Mouse (Mus musculus) adrenal gland (tissue): ENCODE measurements around the gene Themis.

Source experiments
- intact Hi-C: fragments of 180-260 bp; cut with DNase I; formaldehyde crosslinking; loops from one replicate; pipeline ENCODE4 v1.15.1; 2025
- long read RNA-seq, 2 experiments: library from polyadenylated mRNA; unstranded; transcript quantifications; one replicate each; pipeline ENCODE4 v2.0.0; 2020; ENCODE audit warnings: borderline replicate concordance in 1 of 2; ENCODE audit not compliant: insufficient replicate concordance in 1 of 2

The Themis gene
- long read RNA-seq, experiment 1 = 0 reads
- long read RNA-seq, experiment 2 = 0 reads

- intact Hi-C loops = no loop called here
Measured at GRCm38 (mm10) chr10:28668261-28668660, at the start of gene Themis. Gene Themis, plus strand, starts transcription at chr10:28668360.

GRCm38 (mm10) chr10:28619415-28619814 lies 48.7 kb upstream of the Themis start:
- intact Hi-C loops = no loop called here

GRCm38 (mm10) chr10:28636096-28636495 lies 32.1 kb upstream of the Themis start:
- intact Hi-C loops = no loop called here

GRCm38 (mm10) chr10:28641887-28642286 lies 26.3 kb upstream of the Themis start:
- intact Hi-C loops = no loop called here

GRCm38 (mm10) chr10:28647855-28648254 lies 20.3 kb upstream of the Themis start:
- intact Hi-C loops = no loop called here

DNA sequence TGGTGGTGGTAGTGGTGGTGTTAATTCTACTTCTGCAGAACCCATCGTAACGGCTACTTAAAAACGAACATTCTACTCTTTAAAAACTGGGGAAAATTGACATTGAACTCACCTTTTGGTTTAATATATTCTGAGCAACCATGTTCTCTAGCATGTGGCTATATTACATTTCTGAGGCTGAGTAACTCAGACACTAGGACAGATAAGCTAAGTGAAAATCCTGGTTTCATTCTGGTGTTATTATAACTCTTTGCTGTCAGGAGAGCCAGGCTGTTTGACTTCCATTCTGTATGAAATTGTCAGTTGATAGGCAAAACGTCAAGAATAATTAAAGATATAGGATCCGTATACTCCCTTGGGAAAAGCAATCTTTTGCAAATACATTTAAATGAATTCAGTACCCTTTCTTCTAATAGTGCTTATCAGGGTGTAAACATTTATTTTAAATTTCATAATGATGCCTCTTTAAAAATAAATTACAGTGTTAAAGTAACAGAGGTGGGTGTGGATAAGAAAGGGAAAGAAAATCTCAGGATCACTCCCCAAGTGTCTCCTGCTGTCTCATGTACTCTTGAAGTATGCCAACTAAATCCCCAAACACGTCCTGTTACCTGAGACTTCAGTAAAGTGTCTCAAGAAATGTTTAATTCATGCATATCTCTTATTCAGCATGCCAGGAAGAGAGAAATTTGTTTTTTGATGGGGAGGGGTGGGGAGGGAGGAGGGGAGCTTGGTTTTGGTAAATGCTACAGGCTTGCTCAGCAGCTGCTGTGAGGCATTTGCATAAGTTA lies 18.9 kb upstream of the Themis start:
- intact Hi-C loops = no loop called here

- intact Hi-C loops = no loop called here
Measured at GRCm38 (mm10) chr10:28649900-28650160, 18.3 kb upstream of the Themis start.

GRCm38 (mm10) chr10:28651910-28652309 lies 16.2 kb upstream of the Themis start:
- intact Hi-C loops = no loop called here

- intact Hi-C loops = no loop called here
Measured at GRCm38 (mm10) chr10:28654733-28655132, 13.4 kb upstream of the Themis start.

- intact Hi-C loops = no loop called here
Measured at GRCm38 (mm10) chr10:28665141-28665540, 3.0 kb upstream of the Themis start.

DNA sequence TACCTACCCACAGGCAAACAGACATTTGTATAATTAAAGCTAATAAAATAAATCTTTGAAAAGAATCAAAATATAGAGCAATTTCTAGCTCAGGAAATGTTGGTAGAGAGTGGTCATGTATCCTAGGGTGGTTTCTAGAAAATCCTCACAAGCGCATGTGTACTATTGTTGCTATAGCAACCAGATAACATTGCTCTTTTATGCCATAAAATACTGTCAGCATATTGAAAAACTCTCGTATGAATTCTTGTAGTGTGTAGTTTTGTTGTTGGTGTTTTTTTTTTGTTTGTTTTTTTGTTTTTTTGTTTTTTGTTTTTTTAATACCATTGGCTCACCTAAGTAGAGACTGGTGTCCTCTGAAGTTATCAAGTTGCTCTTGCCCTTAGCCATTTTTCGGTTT lies 5.8 kb downstream of the Themis start:
- intact Hi-C loops = no loop called here

DNA sequence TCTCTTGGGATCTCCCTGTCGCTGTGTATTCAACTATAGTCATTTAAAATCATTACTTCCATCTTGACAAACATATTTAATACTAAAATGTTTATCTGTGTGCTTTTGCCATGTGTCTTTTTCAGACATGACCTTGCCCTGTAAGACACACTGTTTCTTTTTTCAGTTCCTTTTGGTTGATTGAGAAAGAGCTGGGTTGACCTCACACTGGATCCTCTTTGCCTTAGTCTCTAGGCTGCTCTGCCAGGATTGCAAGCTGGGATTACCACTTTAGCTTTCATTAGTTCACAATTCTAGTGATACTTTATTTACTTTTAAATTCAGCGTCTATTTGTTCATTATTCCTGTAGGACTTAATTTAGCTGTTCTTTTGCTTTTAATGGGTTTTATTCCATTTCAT lies 7.2 kb downstream of the Themis start:
- intact Hi-C loops = no loop called here

- intact Hi-C loops = no loop called here
Measured at GRCm38 (mm10) chr10:28694981-28695380, 26.8 kb downstream of the Themis start.

DNA sequence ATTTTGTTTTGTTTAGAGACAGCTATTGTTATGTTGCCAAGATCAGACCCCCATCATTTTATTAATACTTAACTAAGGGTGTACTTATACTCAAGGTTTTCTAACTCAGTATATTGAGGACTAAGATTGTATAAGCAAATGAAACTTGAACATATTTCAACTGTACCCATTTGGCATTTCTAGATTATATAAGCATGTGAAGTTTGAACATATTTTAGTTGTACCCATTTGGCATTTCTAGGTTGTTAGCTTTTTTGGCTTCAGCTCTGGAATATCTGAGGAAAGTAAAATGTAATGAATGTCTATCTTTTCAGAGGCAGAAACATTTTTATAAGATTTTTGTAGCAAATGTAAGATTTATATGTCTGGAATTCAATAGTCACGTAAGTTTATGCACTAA lies 27.9 kb downstream of the Themis start:
- intact Hi-C loops = no loop called here

DNA sequence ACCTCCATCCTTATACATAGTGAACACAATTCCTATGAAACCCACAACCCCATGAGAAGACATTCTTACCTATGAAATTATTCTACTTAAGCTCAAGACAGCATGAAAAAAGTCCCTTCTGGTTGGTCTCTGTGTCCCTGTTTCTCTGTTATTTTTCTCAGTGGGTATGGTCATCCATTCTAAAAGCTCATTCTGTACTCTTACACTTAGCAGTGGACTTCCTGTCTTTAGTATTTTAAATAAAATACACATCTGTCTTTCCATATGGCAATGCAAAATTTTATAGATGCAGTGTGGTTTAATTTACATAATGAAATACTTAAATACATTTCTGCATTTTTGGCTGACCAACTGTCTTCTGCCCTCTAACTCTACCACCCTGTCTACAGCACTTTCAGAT lies 30.0 kb downstream of the Themis start:
- intact Hi-C loops = no loop called here

DNA sequence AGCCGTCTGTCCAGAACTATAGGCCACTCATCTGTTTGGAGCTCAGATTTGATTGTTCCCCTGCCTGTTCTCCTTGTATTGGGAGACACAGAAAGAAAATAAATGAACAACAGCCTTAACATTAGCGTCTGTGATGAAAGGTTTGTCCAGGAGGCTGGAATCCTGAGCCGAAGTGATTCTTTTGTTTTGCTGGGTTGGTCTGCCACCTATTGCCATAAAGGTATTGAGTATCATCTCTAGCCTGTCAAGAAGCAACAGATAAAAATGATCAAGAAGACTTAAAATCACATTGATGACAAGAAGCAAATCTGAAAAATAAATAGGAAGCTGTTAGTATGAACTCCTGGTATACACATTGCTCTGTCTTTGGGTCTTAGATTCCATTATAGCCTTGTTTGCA lies 53.7 kb downstream of the Themis start:
- intact Hi-C loops = no loop called here

DNA sequence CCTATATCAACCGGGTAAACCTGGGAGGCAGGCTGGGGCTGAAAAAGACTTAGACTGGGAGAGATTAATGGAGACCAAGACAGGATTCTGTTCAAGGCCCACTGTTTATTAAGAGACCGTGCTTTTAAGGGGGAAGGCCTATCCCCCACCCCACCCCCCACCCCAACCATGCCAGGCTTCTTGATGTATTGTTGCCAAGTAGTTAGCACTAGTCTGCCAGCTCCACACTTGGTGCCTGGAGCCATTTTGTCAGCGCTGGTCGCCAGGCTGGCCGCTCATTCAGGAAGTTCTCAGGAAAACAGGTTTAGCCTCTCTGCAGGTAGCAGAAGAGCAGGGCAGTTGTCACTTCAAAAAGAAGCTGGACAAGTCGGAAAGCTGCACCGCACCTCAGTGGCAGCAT lies 55.1 kb downstream of the Themis start:
- intact Hi-C loops = no loop called here

DNA sequence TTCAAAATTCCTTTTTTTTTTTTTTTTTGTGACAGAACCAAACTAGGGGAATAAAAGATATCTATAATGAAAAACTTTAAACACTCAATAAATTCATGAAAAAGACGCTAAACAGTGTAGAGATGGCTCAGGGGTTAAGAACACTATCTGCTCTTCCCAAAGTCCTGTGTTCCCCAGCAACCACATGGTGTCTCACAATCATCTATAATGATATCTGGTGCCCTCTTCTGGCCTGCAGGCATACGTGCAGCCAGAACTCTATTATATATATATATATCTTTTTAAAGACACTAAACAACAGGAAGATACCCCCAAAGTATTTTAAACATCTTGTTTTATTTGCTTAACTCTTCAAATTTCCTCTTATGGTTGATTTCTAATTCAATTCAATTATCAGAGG lies 62.0 kb downstream of the Themis start:
- intact Hi-C loops = loop anchor here (5.0 kb wide), 1 partner anchor 243 kb away; no protein-coding TSS in a partner anchor

- intact Hi-C loops = no loop called here
Measured at GRCm38 (mm10) chr10:28737953-28738352, 69.8 kb downstream of the Themis start.

DNA sequence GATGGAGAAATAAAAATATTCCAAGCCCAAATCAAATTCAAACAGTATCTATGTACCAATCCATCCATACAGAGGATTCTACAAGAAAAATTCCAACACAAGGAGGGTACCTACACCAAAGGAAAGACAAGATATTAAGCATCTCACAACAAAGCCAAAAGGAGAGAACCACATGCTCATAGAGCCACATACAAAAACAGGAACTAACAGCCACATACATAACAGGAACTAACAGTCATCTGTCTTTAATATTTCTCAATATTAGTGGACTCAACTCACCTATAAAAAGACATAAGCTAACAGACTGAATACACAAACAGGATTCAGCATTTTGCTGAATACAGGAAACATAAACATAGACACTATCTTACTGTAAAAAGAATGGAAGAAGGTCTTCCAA lies 78.3 kb downstream of the Themis start:
- intact Hi-C loops = no loop called here

DNA sequence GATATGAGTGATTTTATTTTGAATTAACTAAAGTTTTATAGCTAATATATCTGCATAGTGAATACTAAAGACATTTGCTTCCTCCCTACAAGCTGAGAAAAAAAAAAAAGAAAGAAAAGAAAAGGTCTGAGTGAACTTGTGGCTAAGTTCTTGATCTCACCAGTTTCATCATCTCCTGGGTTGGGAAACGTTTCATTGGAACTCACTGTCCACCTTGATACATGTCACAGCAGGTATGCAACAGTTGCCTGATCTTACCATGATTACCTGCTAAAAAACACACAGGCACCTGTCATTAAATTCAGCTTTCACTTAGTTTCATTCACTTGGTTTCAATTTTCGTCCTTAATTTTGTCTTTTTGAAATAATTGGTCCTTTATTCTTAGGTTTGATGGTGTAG lies 85.2 kb downstream of the Themis start:
- intact Hi-C loops = no loop called here

DNA sequence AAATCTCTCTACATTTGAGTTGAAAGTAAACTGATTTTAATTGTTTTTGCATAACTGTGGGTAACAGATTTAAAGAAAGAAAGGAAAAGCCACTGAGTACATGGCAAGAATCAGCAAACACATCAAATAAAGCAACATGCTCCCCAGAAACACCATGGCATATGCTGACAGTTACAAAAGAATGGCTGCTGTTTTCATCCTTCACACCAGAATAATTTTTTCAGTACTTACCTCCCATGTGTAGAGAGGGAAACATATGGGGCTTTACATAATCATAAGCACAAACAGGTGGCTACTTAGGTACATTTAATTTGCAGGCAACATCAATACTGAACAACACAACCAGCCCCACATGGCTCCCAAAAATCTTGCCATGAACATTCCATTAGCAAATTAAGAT lies 86.8 kb downstream of the Themis start:
- intact Hi-C loops = no loop called here

DNA sequence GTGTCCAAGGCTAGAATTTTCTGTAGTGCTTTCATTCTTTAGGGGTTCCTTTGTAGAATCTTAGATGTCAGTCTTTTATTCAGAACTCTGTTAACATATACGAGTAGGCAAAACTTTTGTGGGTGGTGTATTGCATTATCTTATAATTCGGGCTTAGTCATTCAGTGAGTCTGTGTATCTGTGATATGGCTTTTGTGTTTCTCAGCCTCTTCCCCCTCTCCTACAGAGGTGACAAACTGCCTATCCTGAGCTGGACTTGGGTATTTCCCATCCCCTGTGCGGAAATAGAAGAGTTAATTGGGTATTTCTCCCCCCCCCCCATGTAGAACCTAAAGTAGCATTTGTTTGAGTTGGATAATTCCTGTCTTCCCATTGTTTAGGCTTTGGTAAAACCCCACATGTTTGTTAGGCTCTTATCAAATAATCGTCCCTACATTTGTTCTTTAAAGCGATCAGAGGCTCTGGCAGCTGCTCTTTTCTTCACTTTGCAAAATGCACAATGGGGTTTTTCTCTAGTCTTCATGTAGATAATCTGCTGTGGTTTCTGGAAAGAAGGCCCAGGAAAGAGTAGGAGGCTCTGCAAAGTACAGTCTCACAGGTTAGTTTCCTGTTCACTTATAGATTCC lies 108.7 kb downstream of the Themis start:
- intact Hi-C loops = no loop called here
